Mouse (Mus musculus): ENCODE data around the gene Fosl1. TPM values are rescaled to one million over a fixed set of nuclear protein-coding genes. Genes with fewer than 3 reads are reported as not detected.

Fosl1 gene
- total RNA-seq, 2 experiments from 2014 or later = not detected

DNA sequence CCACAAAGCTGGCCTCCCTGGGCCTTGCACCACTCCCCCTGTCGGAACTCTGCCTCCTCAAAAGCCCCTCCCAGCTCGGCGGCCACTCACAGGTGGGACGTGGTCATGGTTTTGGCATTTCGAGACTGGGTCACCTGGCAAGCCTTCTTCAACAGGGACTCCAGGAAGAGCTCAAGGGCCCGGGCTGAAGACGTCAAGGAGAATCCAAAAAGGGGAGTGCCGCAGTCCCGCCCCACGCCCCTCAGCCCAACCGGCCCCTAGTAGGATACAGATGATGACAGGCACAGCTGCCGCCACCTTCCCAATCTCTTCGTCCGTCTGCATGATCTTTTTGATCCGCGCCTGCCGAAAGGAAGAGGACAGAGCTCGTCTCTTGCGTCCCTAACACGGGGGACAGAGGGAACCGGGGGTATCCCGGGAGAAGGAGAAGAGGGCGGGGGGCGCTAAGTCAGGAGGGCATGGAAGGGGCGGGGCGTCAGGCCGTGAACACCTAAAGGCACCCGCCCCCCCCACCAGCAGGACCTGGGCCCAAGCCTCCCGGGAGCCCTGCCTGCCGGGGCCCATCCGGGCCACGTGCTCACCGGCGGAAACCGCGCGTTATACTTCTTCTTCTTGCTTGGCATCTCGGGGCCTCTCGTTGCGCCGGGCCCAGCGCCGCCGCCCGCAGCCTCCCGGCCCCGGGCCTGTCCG is 23.1 kb upstream of the Fosl1 start:
- peak; percentile 79 for DNase-seq
- intact Hi-C loops (cut with DNase I; ENCODE audit: low total_unique reads) = no loop called here

DNA sequence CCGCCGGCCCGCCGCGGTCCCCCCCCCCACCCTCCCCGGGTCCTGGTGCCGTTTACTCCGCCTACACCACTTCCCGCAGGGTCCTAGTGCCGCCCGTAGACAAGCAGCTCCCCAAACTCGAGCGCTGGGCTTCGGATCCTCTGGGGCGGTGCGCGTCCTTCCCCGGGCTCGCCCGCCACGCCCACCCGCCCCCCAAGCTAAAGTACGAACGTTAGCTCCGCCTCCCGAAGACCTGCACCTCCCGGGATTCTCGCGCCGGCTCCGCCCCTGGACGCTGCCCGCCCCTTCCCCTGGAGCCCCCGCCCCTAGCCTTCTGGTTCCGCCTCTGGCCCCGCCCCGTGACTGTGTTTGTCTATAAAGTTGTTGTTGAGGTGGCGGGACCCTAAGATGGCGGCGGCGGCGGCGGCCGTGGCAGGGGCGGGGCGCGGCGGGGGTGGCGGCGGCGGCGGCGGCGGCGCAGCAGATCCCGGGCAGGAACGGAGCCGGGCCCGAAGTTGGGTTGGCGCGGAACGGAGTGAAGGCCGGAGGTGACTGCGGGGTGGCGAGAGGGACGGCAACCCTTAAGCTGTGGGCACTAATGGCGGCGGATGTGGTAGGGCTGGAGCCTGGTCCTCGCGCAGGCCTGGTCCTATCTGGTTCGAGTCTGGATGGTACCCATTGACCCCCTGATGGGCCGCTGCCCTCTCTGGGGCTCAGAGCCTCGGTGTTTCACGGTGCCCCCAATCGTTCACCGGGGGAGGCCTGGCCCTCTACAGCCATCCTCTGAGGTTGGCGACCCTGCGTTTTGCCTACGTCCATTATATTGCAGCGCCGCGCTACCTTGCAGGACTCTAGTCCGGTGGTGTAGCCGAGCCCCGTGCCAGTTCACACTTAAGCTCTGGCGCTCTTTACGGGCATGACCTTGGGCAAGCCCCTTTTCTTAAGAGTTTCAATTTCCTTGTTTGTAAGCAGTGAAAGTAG is 22.3 kb upstream of the Fosl1 start, which contains the start of the genes Drap1 and AI837181:
Gene Drap1, minus strand, starts transcription at position 198 of the 960 bp plus-strand sequence.
Gene AI837181, plus strand, starts transcription at position 363 of the 960 bp plus-strand sequence.
- intact Hi-C loops (cut with DNase I; ENCODE audit: low total_unique reads) = no loop called here
- DNase-seq = peak; percentile 97

- no peak for DNase-seq
- intact Hi-C loops (cut with DNase I; ENCODE audit: low total_unique reads) = no loop called here
Measured at GRCm38 (mm10) chr19:5425906-5426565, 21.3 kb upstream of the Fosl1 start.

- intact Hi-C loops (cut with DNase I; ENCODE audit: low total_unique reads) = no loop called here
- no peak for DNase-seq
Measured at GRCm38 (mm10) chr19:5426640-5427290, 20.6 kb upstream of the Fosl1 start.

DNA sequence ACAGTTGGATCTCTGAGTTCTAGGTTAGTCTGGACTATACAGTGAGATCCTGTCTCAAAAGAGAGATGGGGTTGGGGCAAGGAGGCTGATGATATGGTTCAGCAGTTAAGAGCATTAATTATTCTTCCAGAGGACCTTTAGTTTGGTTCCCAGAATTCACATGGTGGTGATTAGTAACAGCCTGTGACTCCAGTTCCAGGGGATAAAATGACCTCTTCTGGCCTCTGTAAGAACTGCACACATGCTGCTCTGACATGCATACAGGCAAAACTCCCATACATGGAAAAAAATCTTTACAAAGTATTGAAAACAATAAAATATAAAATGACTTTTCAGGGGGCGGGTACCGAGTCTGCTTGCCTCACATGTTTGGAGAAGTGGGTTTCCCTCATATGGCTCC is 19.3 kb upstream of the Fosl1 start:
- no peak for DNase-seq
- intact Hi-C loops (cut with DNase I; ENCODE audit: low total_unique reads) = no loop called here

DNA sequence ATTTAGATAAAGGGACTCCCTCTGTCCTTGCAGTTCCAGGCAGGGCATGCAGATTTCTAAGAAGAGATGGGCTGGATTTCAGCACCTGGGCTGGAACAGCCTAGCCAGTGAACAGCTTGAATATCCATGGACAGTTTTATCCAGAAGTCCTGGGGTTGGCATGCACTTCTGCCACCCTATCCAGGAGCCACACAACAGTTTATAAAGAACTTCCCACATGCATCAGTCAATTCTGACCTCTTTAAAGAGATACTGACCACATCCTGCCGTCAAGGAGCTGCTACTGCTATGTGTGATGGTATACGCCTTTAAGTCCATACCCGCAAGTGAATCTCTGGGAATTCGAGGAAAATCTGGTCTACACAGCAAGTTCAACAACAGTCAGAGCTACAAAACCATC is 18.1 kb upstream of the Fosl1 start:
- intact Hi-C loops (cut with DNase I; ENCODE audit: low total_unique reads) = no loop called here
- no peak for DNase-seq

DNA sequence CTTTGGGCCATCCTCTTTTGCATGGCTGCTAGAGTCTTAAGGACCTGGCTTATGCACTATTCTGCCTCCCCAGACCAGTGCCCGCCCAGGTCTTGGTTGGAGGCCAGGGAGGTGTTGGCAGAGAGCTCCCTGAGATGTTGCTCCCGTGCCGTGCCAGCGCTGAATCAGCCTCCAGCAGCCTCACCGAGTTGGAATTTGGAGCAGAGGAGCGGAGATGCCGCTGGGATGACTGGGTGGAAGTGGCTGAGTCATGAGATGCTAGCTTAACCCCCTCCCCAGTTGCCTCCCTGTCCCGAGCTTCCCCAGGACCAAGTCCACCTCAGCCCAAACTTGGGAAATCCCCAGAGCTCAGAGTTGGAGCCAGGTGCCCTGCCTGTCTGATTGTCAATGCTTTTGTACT is 17.5 kb upstream of the Fosl1 start:
- peak; percentile 84 for DNase-seq
- intact Hi-C loops (cut with DNase I; ENCODE audit: low total_unique reads) = no loop called here

GRCm38 (mm10) chr19:5430408-5430807 is 16.9 kb upstream of the Fosl1 start:
- intact Hi-C loops (cut with DNase I; ENCODE audit: low total_unique reads) = no loop called here
- no peak for DNase-seq

DNA sequence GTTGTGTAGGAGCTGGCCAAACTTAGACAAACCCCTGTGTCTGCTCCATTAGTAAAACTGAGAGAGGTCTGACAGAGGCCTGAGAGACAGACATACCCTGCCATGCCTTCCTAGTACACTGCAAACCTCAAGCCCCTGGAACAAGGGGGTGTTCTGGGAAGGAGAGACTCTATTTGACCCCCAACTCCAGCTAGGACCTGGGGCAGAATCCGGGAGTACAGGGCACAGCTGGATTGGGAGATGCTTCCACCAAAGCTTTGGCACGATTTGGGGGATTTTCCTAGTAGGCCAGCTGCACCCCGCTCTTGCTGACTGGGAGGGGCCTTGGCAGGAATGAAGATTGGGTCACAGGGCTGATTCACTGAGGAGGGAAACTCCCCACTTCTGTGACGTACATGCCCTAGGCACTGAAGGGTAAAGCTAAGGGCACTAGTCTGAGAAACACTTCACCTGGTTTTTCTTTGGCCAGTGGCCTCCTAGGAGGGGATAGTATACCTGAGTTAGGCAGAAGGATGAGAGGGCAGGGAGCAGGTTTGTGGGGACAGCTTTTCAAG is 15.4 kb upstream of the Fosl1 start:
- DNase-seq = no peak
- intact Hi-C loops (cut with DNase I; ENCODE audit: low total_unique reads) = no loop called here

DNA sequence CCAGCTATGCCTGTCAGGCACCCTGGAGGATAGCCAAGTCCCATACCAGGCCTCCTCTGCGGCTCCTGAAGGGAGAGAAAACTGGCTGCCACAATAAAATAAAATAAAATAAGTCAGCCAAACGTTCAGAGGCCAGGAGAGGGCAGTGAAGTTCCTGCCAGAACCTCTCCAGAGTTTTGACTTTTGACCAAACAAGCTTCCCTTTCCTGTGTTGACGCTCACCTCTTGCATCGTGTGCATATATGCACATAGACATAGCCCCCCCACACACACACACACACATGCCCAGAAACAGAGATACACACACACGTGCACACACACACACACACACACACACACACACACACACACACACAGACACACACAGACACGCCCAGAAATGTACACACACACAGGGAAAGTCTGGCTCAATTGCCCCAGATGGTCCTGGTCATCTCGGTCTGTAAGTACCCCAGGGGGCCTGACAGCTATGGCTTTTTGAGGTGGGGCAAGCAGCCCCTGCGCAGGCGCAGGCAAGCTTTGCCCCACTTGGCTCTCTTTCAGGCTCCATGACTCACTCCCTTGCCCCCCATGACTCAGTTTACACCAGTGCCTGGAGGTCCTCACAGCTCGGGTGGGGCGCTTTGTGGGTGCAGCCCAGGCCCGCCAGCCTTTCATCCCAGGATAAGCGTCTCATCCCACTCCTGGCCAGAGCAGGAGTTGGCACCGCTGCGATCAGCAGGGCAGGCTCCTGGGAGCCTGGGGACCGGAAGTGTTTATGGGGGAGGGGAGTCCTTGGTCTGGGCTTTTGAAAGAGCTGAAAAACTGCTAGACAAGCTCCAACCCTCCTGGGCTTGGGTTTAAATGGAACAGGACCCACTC is 14.1 kb upstream of the Fosl1 start:
- intact Hi-C loops (cut with DNase I; ENCODE audit: low total_unique reads) = no loop called here
- peak; percentile 61 for DNase-seq

GRCm38 (mm10) chr19:5433951-5434350 is 13.4 kb upstream of the Fosl1 start:
- intact Hi-C loops (cut with DNase I; ENCODE audit: low total_unique reads) = no loop called here
- no peak for DNase-seq

DNA sequence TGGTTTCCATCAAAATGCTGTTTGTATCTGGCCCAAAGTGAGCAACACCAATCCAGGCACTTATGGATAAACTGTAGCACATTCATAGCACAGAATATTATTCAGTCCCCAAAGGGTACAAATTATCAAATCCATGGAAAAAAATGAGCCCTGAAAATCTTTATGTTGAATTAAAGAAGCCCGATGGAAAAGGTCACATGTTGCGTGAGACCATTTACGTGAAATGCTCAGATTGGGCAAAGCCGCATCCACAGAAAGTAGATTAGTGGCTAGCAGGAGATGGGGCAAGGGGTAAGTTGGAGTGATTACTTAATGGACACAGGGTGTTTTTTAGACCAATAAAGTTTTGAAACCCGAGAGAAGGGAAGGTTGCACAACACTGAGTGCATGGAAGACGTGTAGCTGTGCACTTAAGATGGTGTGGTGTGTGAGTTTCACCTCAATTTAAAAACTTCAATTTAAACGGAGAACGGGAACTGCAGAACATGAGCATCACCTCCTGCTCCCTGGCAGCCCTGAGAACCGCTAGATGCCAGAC is 2.9 kb upstream of the Fosl1 start:
- intact Hi-C loops (cut with DNase I; ENCODE audit: low total_unique reads) = no loop called here
- no peak for DNase-seq

DNA sequence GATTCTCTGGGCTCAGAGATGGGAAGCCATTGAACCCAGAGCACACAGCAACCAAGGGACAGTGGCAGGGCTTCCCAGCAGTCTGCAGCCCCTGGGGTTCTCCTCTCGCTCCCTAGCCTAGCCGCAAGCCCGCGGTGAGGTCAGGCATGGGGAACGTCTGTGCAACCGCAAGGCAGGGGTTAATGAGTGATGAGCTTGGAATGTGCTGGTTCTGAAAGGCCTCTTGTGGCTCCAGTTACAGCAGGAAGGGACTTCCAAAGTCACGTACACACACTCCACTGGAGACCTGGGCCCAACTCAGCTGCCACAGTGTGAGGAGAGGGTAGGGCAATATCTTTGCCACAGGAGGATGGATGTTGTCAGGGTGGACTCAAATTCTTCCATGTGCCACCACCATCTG is 2.4 kb upstream of the Fosl1 start:
- DNase-seq = no peak
- intact Hi-C loops (cut with DNase I; ENCODE audit: low total_unique reads) = no loop called here

- DNase-seq = no peak
- intact Hi-C loops (cut with DNase I; ENCODE audit: low total_unique reads) = no loop called here
Measured at GRCm38 (mm10) chr19:5445747-5446146, 1.6 kb upstream of the Fosl1 start.

DNA sequence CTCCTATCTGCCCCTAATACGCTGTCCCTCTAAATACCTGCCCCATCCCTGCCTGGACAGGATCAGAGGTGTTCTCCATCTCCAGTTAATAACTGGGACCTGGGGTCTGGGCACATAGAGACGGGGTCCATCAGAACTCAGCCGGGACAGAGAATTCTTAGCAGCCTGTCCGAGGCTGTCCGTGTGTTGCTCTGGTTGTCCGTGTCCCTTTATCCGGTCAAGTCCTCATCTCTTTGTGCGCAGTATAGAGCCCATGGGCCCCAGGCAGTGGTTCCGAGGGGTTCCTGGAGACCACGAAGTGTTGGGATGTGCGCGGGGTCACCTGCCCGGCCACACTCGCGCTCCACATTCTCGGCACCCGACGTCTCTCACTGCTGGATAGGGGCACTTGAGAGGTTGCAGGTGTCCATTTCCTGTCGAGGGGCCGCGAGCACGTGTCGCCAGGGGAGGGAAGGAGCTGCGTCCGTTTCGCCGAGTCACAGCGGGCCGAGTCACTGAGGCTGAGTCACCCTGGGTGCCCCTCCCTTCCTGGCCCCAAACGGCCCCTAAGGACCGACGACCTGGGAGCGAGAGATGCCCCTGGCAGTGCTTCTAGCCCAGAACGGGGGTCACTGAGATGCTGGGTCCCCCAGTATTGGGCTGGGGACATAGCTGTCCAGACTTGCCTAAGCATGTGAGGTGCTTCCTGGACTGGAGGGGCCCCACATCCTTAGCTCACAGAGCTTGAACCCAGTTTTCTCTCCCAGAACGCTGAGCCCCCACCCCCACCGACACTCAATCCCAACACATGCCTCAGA is 1.2 kb downstream of the Fosl1 start:
- no peak for DNase-seq
- intact Hi-C loops (cut with DNase I; ENCODE audit: low total_unique reads) = no loop called here

DNA sequence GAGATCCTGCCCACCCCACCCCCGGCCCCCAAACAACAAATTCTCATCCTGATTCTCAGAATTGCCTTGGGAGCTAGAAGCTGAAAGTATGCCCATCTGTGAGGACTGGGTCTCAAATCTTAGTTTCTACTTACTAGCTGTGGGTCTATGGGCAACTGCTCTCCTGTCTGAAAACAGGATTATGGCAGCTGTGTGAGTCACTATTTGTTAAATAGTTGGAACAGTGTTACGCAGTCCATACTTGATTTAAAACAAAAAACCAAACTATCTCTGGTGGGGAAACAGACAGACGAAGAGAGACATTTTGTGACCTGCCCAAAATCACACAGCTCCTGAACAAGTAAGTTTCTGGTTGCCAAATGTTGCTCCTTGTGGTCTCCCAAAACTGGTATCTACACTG is 2.3 kb downstream of the Fosl1 start:
- DNase-seq = no peak
- intact Hi-C loops (cut with DNase I; ENCODE audit: low total_unique reads) = no loop called here

GRCm38 (mm10) chr19:5451766-5452165 is 4.4 kb downstream of the Fosl1 start:
- DNase-seq = no peak
- intact Hi-C loops (cut with DNase I; ENCODE audit: low total_unique reads) = no loop called here
